Mouse (Mus musculus) lung, adult 2 months (tissue): ENCODE data around the gene Ttc3.

ENCODE experiments used
- CTCF ChIP-seq: fragments of 200-500 bp; IDR thresholded peaks from 2 replicates; pipeline ENCODE4 v1.5.1; 2011; ENCODE audit warnings: mild to moderate bottlenecking, low read length, control low read depth; ENCODE audit not compliant: insufficient read depth
- POLR2A ChIP-seq: fragments of 200-500 bp; IDR thresholded peaks from 2 replicates; pipeline ENCODE4 v1.6.1; 2011; ENCODE audit warnings: low read depth, mild to moderate bottlenecking, control low read depth, low read length, borderline replicate concordance; ENCODE audit errors: extremely low read depth

- TF ChIP-seq POLR2A (no peak), CTCF (no peak)
These were observed 26.2 kb downstream of the Ttc3 start for GRCm38 (mm10) chr16:94396641-94397040.
